Mouse (Mus musculus): ENCODE data around the gene Txndc16. TPM values are rescaled to one million over a fixed set of nuclear protein-coding genes. Genes with fewer than 3 reads are reported as not detected.

Gene Txndc16
- polyA plus RNA-seq, 1 experiment from 2014 or later, result 15.5 TPM

GRCm38 (mm10) chr14:45135560-45135959, 84.6 kb downstream of the Txndc16 start:
- WGBS, result 35% methylated on average over 9 of the region's 9 CpGs
- DNase-seq (ENCODE audit: low spot score), result no peak

GRCm38 (mm10) chr14:45118359-45118758, 101.8 kb downstream of the Txndc16 start:
- DNase-seq (ENCODE audit: low spot score) (no peak), ATAC-seq (replicated peaks; ENCODE audit: low FRiP score, low TSS enrichment, low read depth) (no peak)
- H3K9ac ChIP-seq (ENCODE audit: low read length), result no peak overlapping the region
- H3K4me1 ChIP-seq (replicated peaks; ENCODE audit: control insufficient read depth, insufficient read depth, low read length), result peaks cover 4% of the 10 kb centered on the region
- H3K27me3 ChIP-seq (replicated peaks; ENCODE audit: control insufficient read depth, insufficient read depth, low read length), result no peaks in the 10 kb centered on the region
- no peak overlapping the region for H3K4me2 ChIP-seq (ENCODE audit: low read length)
- H3K9me3 ChIP-seq (ENCODE audit: control insufficient read depth, low read length), result no peaks in the 10 kb centered on the region
- H3K36me3 ChIP-seq (ENCODE audit: control insufficient read depth, insufficient read depth, low read length), result no peaks in the 10 kb centered on the region
- no peak overlapping the region for H3K27ac ChIP-seq (ENCODE audit: low read depth)
- no peak overlapping the region for H3K4me3 ChIP-seq (ENCODE audit: low read depth, low read length)
- WGBS, result 15% methylated on average over 4 of the region's 4 CpGs

More at GRCm38 (mm10) chr14:45135560-45135959, 84.6 kb downstream of the Txndc16 start:
- no peak overlapping the region for H3K9ac ChIP-seq (ENCODE audit: low read length)
- H3K36me3 ChIP-seq (ENCODE audit: control insufficient read depth, insufficient read depth, low read length), result no peaks in the 10 kb centered on the region
- ATAC-seq (replicated peaks; ENCODE audit: low FRiP score, low TSS enrichment, low read depth), result no peak
- H3K27ac ChIP-seq (ENCODE audit: low read depth), result no peak overlapping the region
- H3K4me1 ChIP-seq (replicated peaks; ENCODE audit: control insufficient read depth, insufficient read depth, low read length), result no peaks in the 10 kb centered on the region
- no peak overlapping the region for H3K4me2 ChIP-seq (ENCODE audit: low read length)
- H3K27me3 ChIP-seq (replicated peaks; ENCODE audit: control insufficient read depth, insufficient read depth, low read length), result no peaks in the 10 kb centered on the region
- no peaks in the 10 kb centered on the region for H3K9me3 ChIP-seq (ENCODE audit: control insufficient read depth, low read length)
- H3K4me3 ChIP-seq (ENCODE audit: low read depth, low read length), result no peak overlapping the region

GRCm38 (mm10) chr14:45102201-45102600, 117.9 kb downstream of the Txndc16 start:
- Histone ChIP-seq H3K27ac (ENCODE audit: low read depth) (no peak overlapping the region), H3K27me3 (replicated peaks; ENCODE audit: control insufficient read depth, insufficient read depth, low read length) (no peaks in the 10 kb centered on the region), H3K36me3 (ENCODE audit: control insufficient read depth, insufficient read depth, low read length) (no peaks in the 10 kb centered on the region), H3K4me3 (ENCODE audit: low read depth, low read length) (no peak overlapping the region), H3K9ac (ENCODE audit: low read length) (no peak overlapping the region), H3K4me1 (replicated peaks; ENCODE audit: control insufficient read depth, insufficient read depth, low read length) (no peaks in the 10 kb centered on the region), H3K9me3 (ENCODE audit: control insufficient read depth, low read length) (no peaks in the 10 kb centered on the region), H3K4me2 (ENCODE audit: low read length) (no peak overlapping the region)
- WGBS, result 90% methylated on average over 8 of the region's 8 CpGs
- DNase-seq (ENCODE audit: low spot score) (no peak), ATAC-seq (replicated peaks; ENCODE audit: low FRiP score, low TSS enrichment, low read depth) (no peak)

- ATAC-seq (replicated peaks; ENCODE audit: low FRiP score, low TSS enrichment, low read depth), result no peak
- Histone ChIP-seq H3K4me1 (replicated peaks; ENCODE audit: control insufficient read depth, insufficient read depth, low read length) (0 out of 2 replicates have a peak, but pooled peaks cover 4% of the 10 kb centered on the region), H3K4me2 (ENCODE audit: low read length) (no peak overlapping the region), H3K27me3 (replicated peaks; ENCODE audit: control insufficient read depth, insufficient read depth, low read length) (no peaks in the 10 kb centered on the region), H3K4me3 (ENCODE audit: low read depth, low read length) (no peak overlapping the region), H3K9me3 (ENCODE audit: control insufficient read depth, low read length) (no peaks in the 10 kb centered on the region), H3K36me3 (ENCODE audit: control insufficient read depth, insufficient read depth, low read length) (no peaks in the 10 kb centered on the region), H3K27ac (ENCODE audit: low read depth) (no peak overlapping the region), H3K9ac (ENCODE audit: low read length) (no peak overlapping the region)
- DNase-seq (ENCODE audit: low spot score), result no peak
- 78% methylated on average over 3 of the region's 3 CpGs for WGBS
Measured at GRCm38 (mm10) chr14:45092327-45092726, 127.8 kb downstream of the Txndc16 start.

- DNase-seq (ENCODE audit: low spot score), result no peak
- no peaks in the 10 kb centered on the region for H3K27me3 ChIP-seq (replicated peaks; ENCODE audit: control insufficient read depth, insufficient read depth, low read length)
- no peak for ATAC-seq (replicated peaks; ENCODE audit: low FRiP score, low TSS enrichment, low read depth)
- no peak overlapping the region for H3K27ac ChIP-seq (ENCODE audit: low read depth)
- H3K9me3 ChIP-seq (ENCODE audit: control insufficient read depth, low read length), result no peaks in the 10 kb centered on the region
- H3K36me3 ChIP-seq (ENCODE audit: control insufficient read depth, insufficient read depth, low read length), result no peaks in the 10 kb centered on the region
- 82% methylated on average over 4 of the region's 4 CpGs for WGBS
- no peak overlapping the region for H3K9ac ChIP-seq (ENCODE audit: low read length)
- no peaks in the 10 kb centered on the region for H3K4me1 ChIP-seq (replicated peaks; ENCODE audit: control insufficient read depth, insufficient read depth, low read length)
- H3K4me2 ChIP-seq (ENCODE audit: low read length), result no peak overlapping the region
- H3K4me3 ChIP-seq (ENCODE audit: low read depth, low read length), result no peak overlapping the region
Measured at GRCm38 (mm10) chr14:45090011-45090410, 130.1 kb downstream of the Txndc16 start.

GRCm38 (mm10) chr14:45085651-45086425, 134.3 kb downstream of the Txndc16 start:
- WGBS, result 76% methylated on average over 5 of the region's 5 CpGs
- no peaks in the 10 kb centered on the region for H3K9me3 ChIP-seq (ENCODE audit: control insufficient read depth, low read length)
- H3K36me3 ChIP-seq (ENCODE audit: control insufficient read depth, insufficient read depth, low read length), result no peaks in the 10 kb centered on the region
- no peak overlapping the region for H3K9ac ChIP-seq (ENCODE audit: low read length)
- H3K4me3 ChIP-seq (ENCODE audit: low read depth, low read length), result no peak overlapping the region
- H3K27ac ChIP-seq (ENCODE audit: low read depth), result no peak overlapping the region
- no peaks in the 10 kb centered on the region for H3K4me1 ChIP-seq (replicated peaks; ENCODE audit: control insufficient read depth, insufficient read depth, low read length)
- H3K4me2 ChIP-seq (ENCODE audit: low read length), result no peak overlapping the region
- no peak for DNase-seq (ENCODE audit: low spot score)
- ATAC-seq (replicated peaks; ENCODE audit: low FRiP score, low TSS enrichment, low read depth), result no peak
- H3K27me3 ChIP-seq (replicated peaks; ENCODE audit: control insufficient read depth, insufficient read depth, low read length), result no peaks in the 10 kb centered on the region

- no peak overlapping the region for H3K27ac ChIP-seq (ENCODE audit: low read depth)
- H3K9ac ChIP-seq (ENCODE audit: low read length), result no peak overlapping the region
- DNase-seq (ENCODE audit: low spot score) (no peak), ATAC-seq (replicated peaks; ENCODE audit: low FRiP score, low TSS enrichment, low read depth) (no peak)
- H3K27me3 ChIP-seq (replicated peaks; ENCODE audit: control insufficient read depth, insufficient read depth, low read length), result no peaks in the 10 kb centered on the region
- H3K9me3 ChIP-seq (ENCODE audit: control insufficient read depth, low read length), result no peaks in the 10 kb centered on the region
- no peaks in the 10 kb centered on the region for H3K36me3 ChIP-seq (ENCODE audit: control insufficient read depth, insufficient read depth, low read length)
- H3K4me3 ChIP-seq (ENCODE audit: low read depth, low read length), result no peak overlapping the region
- WGBS, result 79% methylated on average over 5 of the region's 5 CpGs
- H3K4me1 ChIP-seq (replicated peaks; ENCODE audit: control insufficient read depth, insufficient read depth, low read length), result no peaks in the 10 kb centered on the region
- H3K4me2 ChIP-seq (ENCODE audit: low read length), result no peak overlapping the region
Measured at GRCm38 (mm10) chr14:45084656-45085280, 135.4 kb downstream of the Txndc16 start.

GRCm38 (mm10) chr14:45083540-45083939, 136.6 kb downstream of the Txndc16 start:
- 51% methylated on average over 4 of the region's 4 CpGs for WGBS
- no peak overlapping the region for H3K4me2 ChIP-seq (ENCODE audit: low read length)
- H3K4me1 ChIP-seq (replicated peaks; ENCODE audit: control insufficient read depth, insufficient read depth, low read length), result no peaks in the 10 kb centered on the region
- H3K4me3 ChIP-seq (ENCODE audit: low read depth, low read length), result no peak overlapping the region
- H3K27me3 ChIP-seq (replicated peaks; ENCODE audit: control insufficient read depth, insufficient read depth, low read length), result no peaks in the 10 kb centered on the region
- no peaks in the 10 kb centered on the region for H3K9me3 ChIP-seq (ENCODE audit: control insufficient read depth, low read length)
- no peak overlapping the region for H3K9ac ChIP-seq (ENCODE audit: low read length)
- ATAC-seq (replicated peaks; ENCODE audit: low FRiP score, low TSS enrichment, low read depth) (no peak), DNase-seq (ENCODE audit: low spot score) (no peak)
- no peak overlapping the region for H3K27ac ChIP-seq (ENCODE audit: low read depth)
- no peaks in the 10 kb centered on the region for H3K36me3 ChIP-seq (ENCODE audit: control insufficient read depth, insufficient read depth, low read length)
